Mouse (Mus musculus) thymus, adult 2 months (tissue): ENCODE measurements around the gene Pbx4.

Experiments
- CTCF ChIP-seq: fragments of 200-500 bp; IDR thresholded peaks from 2 replicates; pipeline ENCODE4 v1.5.1; 2012; ENCODE audit warnings: mild to moderate bottlenecking, control low read depth, low read length, moderate library complexity, borderline replicate concordance; ENCODE audit not compliant: control insufficient read depth, poor library complexity, insufficient read depth; ENCODE audit errors: extremely low read depth
- POLR2A ChIP-seq: fragments of 200-500 bp; IDR thresholded peaks from 2 replicates; pipeline ENCODE4 v1.6.1; 2012; ENCODE audit warnings: mild to moderate bottlenecking, low read length, control low read depth, moderate library complexity; ENCODE audit not compliant: control insufficient read depth, poor library complexity, insufficient read depth; ENCODE audit errors: extremely low read depth

- no peak for TF ChIP-seq CTCF
- TF ChIP-seq POLR2A: peak; percentile 68
These were observed 24.0 kb upstream of the Pbx4 start, which contains the start of gene Gmip for GRCm38 (mm10) chr8:69808094-69808863.
